Mouse (Mus musculus) lung, embryonic 16.5 days (tissue): ENCODE results near the gene Itgb4. TPM values are rescaled to one million over a fixed set of nuclear protein-coding genes. Genes with fewer than 3 reads are reported as not detected.

Source experiments
- ATAC-seq: fragments of 200-750 bp; cut with Nextera tagmentation; 2 replicates; pipeline ENCODE4 v1.8.0; 2017; ENCODE audit warnings: low read depth, mild to moderate bottlenecking, moderate library complexity
- H3K27ac ChIP-seq: fragments of 300-500 bp; sonication (generic); 2 replicates; pipeline ENCODE4 v1.5.1; 2014; ENCODE audit warnings: mild to moderate bottlenecking, control low read depth, low read length
- H3K27me3 ChIP-seq: fragments of 300-500 bp; sonication (generic); 2 replicates; pipeline ENCODE4 v1.6.1; 2014; ENCODE audit warnings: low read depth, low read length, mixed read lengths; ENCODE audit not compliant: control insufficient read depth, insufficient read depth
- H3K36me3 ChIP-seq: fragments of 300-500 bp; sonication (generic); 2 replicates; pipeline ENCODE4 v1.6.1; 2014; ENCODE audit warnings: low read length; ENCODE audit not compliant: control insufficient read depth, insufficient read depth
- H3K4me1 ChIP-seq: fragments of 300-500 bp; sonication (generic); replicated peaks from 2 replicates; pipeline ENCODE4 v1.6.1; 2014; ENCODE audit warnings: low read length, mixed read lengths; ENCODE audit not compliant: control insufficient read depth, insufficient read depth
- H3K4me2 ChIP-seq: fragments of 300-500 bp; sonication (generic); 2 replicates; pipeline ENCODE4 v1.6.1; 2014; ENCODE audit warnings: low read depth, low read length, control low read depth
- H3K4me3 ChIP-seq: fragments of 300-500 bp; sonication (generic); 2 replicates; pipeline ENCODE4 v1.5.1; 2014; ENCODE audit warnings: mild to moderate bottlenecking, low read length, control low read depth
- H3K9ac ChIP-seq: fragments of 300-500 bp; sonication (generic); 2 replicates; pipeline ENCODE4 v1.6.1; 2014; ENCODE audit warnings: low read length, control low read depth
- H3K9me3 ChIP-seq: fragments of 300-500 bp; sonication (generic); 2 replicates; pipeline ENCODE4 v1.6.1; 2016; ENCODE audit warnings: low read length; ENCODE audit not compliant: control insufficient read depth
- WGBS: fragments of 180-500 bp; shearing (Covaris S2); extraction: QIAGEN DNeasy Blood & Tissue Kit; methylation state at CpG from one replicate; pipeline ENCODE4 v1.1.7; 2014; 5-methylcytosine and 5-hydroxymethylcytosine counted together
- polyA plus RNA-seq: library from polyadenylated mRNA; unstranded; fragments of >200 nt; fragmentation: Nextera tagmentation; extraction: Ambion mirVana; gene quantifications from 2 replicates; pipeline ENCODE4 v1.2.1, GENCODE M21; 2015

The Itgb4 gene
- polyA plus RNA-seq, 1 experiment from 2014 or later: 3.4 TPM

GRCm38 (mm10) chr11:115992098-115992497 is 17.6 kb downstream of the Itgb4 start:
- no peaks in the 10 kb centered on the region for H3K4me1 ChIP-seq
- H3K9ac ChIP-seq: no peak overlapping the region
- no peak overlapping the region for H3K4me3 ChIP-seq
- ATAC-seq: no peak
- no peak overlapping the region for H3K27ac ChIP-seq
- no peaks in the 10 kb centered on the region for H3K9me3 ChIP-seq
- WGBS: 41% methylated on average over 4 of the region's 4 CpGs
- H3K4me2 ChIP-seq: no peak overlapping the region
- H3K27me3 ChIP-seq: no peaks in the 10 kb centered on the region; the same call in 1 of the 2 replicates
- no peaks in the 10 kb centered on the region for H3K36me3 ChIP-seq

GRCm38 (mm10) chr11:115995256-115995655 is 20.7 kb downstream of the Itgb4 start:
- Histone ChIP-seq H3K4me1 (no peaks in the 10 kb centered on the region), H3K9ac (no peak overlapping the region), H3K4me2 (no peak overlapping the region), H3K4me3 (no peak overlapping the region), H3K27ac (no peak overlapping the region), H3K9me3 (no peaks in the 10 kb centered on the region), H3K27me3 (peaks cover 3% of the 10 kb centered on the region; the same call in 1 of the 2 replicates), H3K36me3 (no peaks in the 10 kb centered on the region)
- no peak for ATAC-seq
- WGBS: 85% methylated on average over 3 of the region's 3 CpGs

GRCm38 (mm10) chr11:115997047-115997446 is 22.5 kb downstream of the Itgb4 start:
- H3K4me2 ChIP-seq: no peak overlapping the region
- 69% methylated on average over 4 of the region's 4 CpGs for WGBS

GRCm38 (mm10) chr11:115997662-115998061 is 23.2 kb downstream of the Itgb4 start:
- Histone ChIP-seq H3K27me3 (peaks cover 4% of the 10 kb centered on the region; the same call in 1 of the 2 replicates), H3K9ac (no peak overlapping the region), H3K9me3 (no peaks in the 10 kb centered on the region), H3K36me3 (no peaks in the 10 kb centered on the region), H3K4me1 (no peaks in the 10 kb centered on the region), H3K4me3 (no peak overlapping the region), H3K4me2 (no peak overlapping the region), H3K27ac (no peak overlapping the region)
- 64% methylated on average over 5 of the region's 5 CpGs for WGBS
- ATAC-seq: no peak

More at GRCm38 (mm10) chr11:115997047-115997446, 22.5 kb downstream of the Itgb4 start:
- no peak overlapping the region for H3K9ac ChIP-seq
- no peaks in the 10 kb centered on the region for H3K36me3 ChIP-seq
- H3K9me3 ChIP-seq: no peaks in the 10 kb centered on the region
- H3K27ac ChIP-seq: no peak overlapping the region
- peaks cover 4% of the 10 kb centered on the region; the same call in 1 of the 2 replicates for H3K27me3 ChIP-seq
- H3K4me3 ChIP-seq: no peak overlapping the region
- no peaks in the 10 kb centered on the region for H3K4me1 ChIP-seq
- no peak for ATAC-seq

GRCm38 (mm10) chr11:115999027-115999426 is 24.5 kb downstream of the Itgb4 start:
- Histone ChIP-seq H3K36me3 (no peaks in the 10 kb centered on the region), H3K4me3 (no peak overlapping the region), H3K9ac (no peak overlapping the region), H3K27me3 (peaks cover 4% of the 10 kb centered on the region; the same call in 1 of the 2 replicates), H3K4me2 (no peak overlapping the region), H3K9me3 (peaks cover 3% of the 10 kb centered on the region; the same call in 1 of the 2 replicates), H3K27ac (no peak overlapping the region), H3K4me1 (no peaks in the 10 kb centered on the region)
- WGBS: 50% methylated on average over 7 of the region's 7 CpGs
- no peak for ATAC-seq

GRCm38 (mm10) chr11:115999538-116000143 is 25.1 kb downstream of the Itgb4 start:
- peaks cover 2% of the 10 kb centered on the region; the same call in 1 of the 2 replicates for H3K4me1 ChIP-seq
- H3K9ac ChIP-seq: no peak overlapping the region
- 15% methylated on average over 14 of the region's 14 CpGs for WGBS
- H3K4me3 ChIP-seq: no peak overlapping the region
- no peak overlapping the region for H3K27ac ChIP-seq
- no peak overlapping the region for H3K4me2 ChIP-seq
- H3K27me3 ChIP-seq: peaks cover 4% of the 10 kb centered on the region; the same call in 1 of the 2 replicates
- H3K36me3 ChIP-seq: no peaks in the 10 kb centered on the region
- ATAC-seq: peak; percentile 15; the same call in 1 of the 2 replicates
- peaks cover 3% of the 10 kb centered on the region; the same call in 1 of the 2 replicates for H3K9me3 ChIP-seq

GRCm38 (mm10) chr11:116000607-116001006 is 26.1 kb downstream of the Itgb4 start:
- no peak for ATAC-seq
- Histone ChIP-seq H3K9me3 (peaks cover 3% of the 10 kb centered on the region; the same call in 1 of the 2 replicates), H3K27ac (no peak overlapping the region), H3K27me3 (peaks cover 4% of the 10 kb centered on the region; the same call in 1 of the 2 replicates), H3K4me2 (no peak overlapping the region), H3K36me3 (no peaks in the 10 kb centered on the region), H3K4me3 (no peak overlapping the region), H3K4me1 (peaks cover 8% of the 10 kb centered on the region), H3K9ac (no peak overlapping the region)
- 52% methylated on average over 10 of the region's 10 CpGs for WGBS

GRCm38 (mm10) chr11:116001725-116002124 is 27.2 kb downstream of the Itgb4 start:
- Histone ChIP-seq H3K27me3 (peaks cover 4% of the 10 kb centered on the region; the same call in 1 of the 2 replicates), H3K9ac (no peak overlapping the region), H3K4me2 (no peak overlapping the region), H3K27ac (no peak overlapping the region), H3K9me3 (peaks cover 3% of the 10 kb centered on the region; the same call in 1 of the 2 replicates), H3K4me3 (no peak overlapping the region), H3K36me3 (no peaks in the 10 kb centered on the region; the same call in 1 of the 2 replicates), H3K4me1 (peaks cover 13% of the 10 kb centered on the region)
- no peak for ATAC-seq
- 61% methylated on average over 6 of the region's 6 CpGs for WGBS

- Histone ChIP-seq H3K36me3 (peaks cover 4% of the 10 kb centered on the region), H3K9ac (no peak overlapping the region), H3K27me3 (peaks cover 4% of the 10 kb centered on the region; the same call in 1 of the 2 replicates), H3K27ac (no peak overlapping the region), H3K4me1 (peaks cover 13% of the 10 kb centered on the region), H3K4me3 (no peak overlapping the region), H3K4me2 (no peak overlapping the region), H3K9me3 (peaks cover 3% of the 10 kb centered on the region; the same call in 1 of the 2 replicates)
- 76% methylated on average over 3 of the region's 3 CpGs for WGBS
- ATAC-seq: no peak
These were observed 28.4 kb downstream of the Itgb4 start for GRCm38 (mm10) chr11:116002894-116003293.
